Mouse (Mus musculus) kidney, embryonic 16.5 days (tissue): ENCODE data around the gene Ndufaf3. TPM values are rescaled to one million over a fixed set of nuclear protein-coding genes. Genes with fewer than 3 reads are reported as not detected.

ENCODE experiments used
- ATAC-seq: fragments of 200-750 bp; cut with Nextera tagmentation; 2 replicates; pipeline ENCODE4 v1.8.0; 2017; ENCODE audit warnings: moderate TSS enrichment; ENCODE audit not compliant: low FRiP score, low TSS enrichment
- H3K27ac ChIP-seq: fragments of 300-500 bp; sonication (generic); 2 replicates; pipeline ENCODE4 v1.5.1; 2014; ENCODE audit warnings: low read length
- H3K27me3 ChIP-seq: fragments of 300-500 bp; sonication (generic); 2 replicates; pipeline ENCODE4 v1.6.1; 2014; ENCODE audit warnings: low read length, control low read depth, mixed read lengths; ENCODE audit not compliant: insufficient read depth
- H3K36me3 ChIP-seq: fragments of 300-500 bp; sonication (generic); 2 replicates; pipeline ENCODE4 v1.6.1; 2014; ENCODE audit warnings: low read length, control low read depth, mixed read lengths; ENCODE audit not compliant: insufficient read depth
- H3K4me1 ChIP-seq: fragments of 300-500 bp; sonication (generic); 2 replicates; pipeline ENCODE4 v1.6.1; 2014; ENCODE audit warnings: low read length, control low read depth, mixed read lengths; ENCODE audit not compliant: insufficient read depth
- H3K4me2 ChIP-seq: fragments of 300-500 bp; sonication (generic); replicated peaks from 2 replicates; pipeline ENCODE4 v1.6.1; 2014; ENCODE audit warnings: low read depth, low read length
- H3K4me3 ChIP-seq: fragments of 300-500 bp; sonication (generic); 2 replicates; pipeline ENCODE4 v1.5.1; 2014; ENCODE audit warnings: mild to moderate bottlenecking, low read length
- H3K9ac ChIP-seq: fragments of 300-500 bp; sonication (generic); replicated peaks from 2 replicates; pipeline ENCODE4 v1.6.1; 2014; ENCODE audit warnings: low read length
- H3K9me3 ChIP-seq: fragments of 300-500 bp; sonication (generic); 2 replicates; pipeline ENCODE4 v1.6.1; 2016; ENCODE audit warnings: low read length, control low read depth
- WGBS: fragments of 180-500 bp; shearing (Covaris S2); extraction: QIAGEN DNeasy Blood & Tissue Kit; methylation state at CpG from one replicate; pipeline ENCODE4 v1.1.7; 2014; 5-methylcytosine and 5-hydroxymethylcytosine counted together
- polyA plus RNA-seq: library from polyadenylated mRNA; unstranded; fragments of >200 nt; fragmentation: Nextera tagmentation; extraction: Ambion mirVana; gene quantifications from 2 replicates; pipeline ENCODE4 v1.2.1, GENCODE M21; 2015

Gene Ndufaf3
- polyA plus RNA-seq, 1 experiment from 2014 or later, result 47.6 TPM

- Histone ChIP-seq H3K4me1 (peaks cover 25% of the 10 kb centered on the region), H3K36me3 (no peaks in the 10 kb centered on the region), H3K9ac (no peak overlapping the region), H3K4me3 (no peak overlapping the region), H3K27ac (no peak overlapping the region), H3K4me2 (no peak overlapping the region), H3K9me3 (no peaks in the 10 kb centered on the region), H3K27me3 (no peaks in the 10 kb centered on the region)
- 73% methylated on average over 4 of the region's 4 CpGs for WGBS
- ATAC-seq, result no peak
Measured at GRCm38 (mm10) chr9:108591462-108591861, 24.2 kb upstream of the Ndufaf3 start.

GRCm38 (mm10) chr9:108589229-108589628 is 22.0 kb upstream of the Ndufaf3 start:
- Histone ChIP-seq H3K9me3 (no peaks in the 10 kb centered on the region), H3K27ac (peak overlapping the region; percentile 25; the same call in 1 of the 2 replicates), H3K4me2 (no peak overlapping the region), H3K36me3 (no peaks in the 10 kb centered on the region), H3K27me3 (no peaks in the 10 kb centered on the region), H3K9ac (no peak overlapping the region), H3K4me3 (no peak overlapping the region), H3K4me1 (peaks cover 22% of the 10 kb centered on the region)
- no peak for ATAC-seq
- 63% methylated on average over 5 of the region's 5 CpGs for WGBS

DNA sequence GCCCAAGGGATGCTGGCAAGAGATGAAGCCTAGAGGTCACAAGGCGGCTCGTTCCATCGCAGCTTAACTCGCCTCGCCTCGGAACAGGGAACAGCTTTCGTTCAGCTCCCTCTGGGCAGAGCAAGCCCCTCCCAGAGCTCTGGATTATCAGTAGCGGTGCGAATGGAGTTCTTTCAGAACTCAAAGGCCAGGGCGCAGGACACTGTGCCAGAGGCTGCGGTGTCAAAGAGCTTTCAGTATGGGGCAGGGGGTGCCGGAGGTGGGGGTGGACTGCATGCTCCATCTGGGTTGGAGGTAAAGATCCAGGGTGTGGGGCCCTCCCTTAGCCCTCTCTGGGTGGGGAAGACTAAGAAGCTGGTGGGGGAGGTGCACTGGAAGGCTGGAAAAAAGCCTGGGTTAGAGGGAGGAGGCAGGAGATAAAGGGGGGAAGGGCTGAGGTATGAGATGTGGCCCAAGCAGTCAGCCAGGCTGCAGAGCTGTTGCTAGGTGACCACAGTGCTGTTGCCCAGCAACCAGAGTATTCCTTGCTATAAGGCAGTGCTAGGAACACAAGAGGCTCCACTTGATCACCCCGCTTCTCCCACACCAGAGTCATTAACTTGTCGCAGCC is 20.4 kb upstream of the Ndufaf3 start:
- peak overlapping the region; percentile 31; the same call in 1 of the 2 replicates for H3K9ac ChIP-seq
- H3K9me3 ChIP-seq, result no peaks in the 10 kb centered on the region
- peaks cover 22% of the 10 kb centered on the region for H3K4me1 ChIP-seq
- peak overlapping the region; percentile 46 for H3K4me2 ChIP-seq
- H3K27me3 ChIP-seq, result no peaks in the 10 kb centered on the region
- peak overlapping the region; percentile 26 for H3K4me3 ChIP-seq
- 4% methylated on average over 14 of the region's 14 CpGs for WGBS
- peak overlapping the region; percentile 89 for H3K27ac ChIP-seq
- no peaks in the 10 kb centered on the region for H3K36me3 ChIP-seq
- peak; percentile 97 for ATAC-seq

DNA sequence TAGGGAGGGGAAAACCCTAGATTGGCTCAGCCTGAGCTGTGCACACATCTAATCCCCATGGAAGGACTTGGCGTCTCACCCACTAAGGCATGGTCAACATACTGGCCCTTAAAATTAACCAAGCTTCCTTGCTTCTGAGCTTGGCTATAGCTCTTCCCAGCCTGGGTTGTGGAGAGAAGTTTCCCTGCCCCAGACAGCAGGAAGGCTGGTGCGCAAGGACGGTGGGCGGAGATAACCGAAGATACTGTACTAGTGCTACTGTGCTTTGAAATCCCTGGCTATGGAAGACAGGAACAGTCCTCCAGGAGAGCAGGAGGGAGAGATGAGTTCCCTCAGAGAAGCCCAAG is 12.1 kb upstream of the Ndufaf3 start:
- peak overlapping the region; percentile 87 for H3K4me2 ChIP-seq
- peak overlapping the region; percentile 81 for H3K4me3 ChIP-seq
- WGBS, result 62% methylated on average over 5 of the region's 5 CpGs
- H3K36me3 ChIP-seq, result peaks cover 7% of the 10 kb centered on the region; the same call in 1 of the 2 replicates
- H3K4me1 ChIP-seq, result peaks cover 24% of the 10 kb centered on the region
- no peaks in the 10 kb centered on the region for H3K27me3 ChIP-seq
- H3K27ac ChIP-seq, result peak overlapping the region; percentile 94
- no peaks in the 10 kb centered on the region for H3K9me3 ChIP-seq
- H3K9ac ChIP-seq, result peak overlapping the region; percentile 96
- no peak for ATAC-seq

DNA sequence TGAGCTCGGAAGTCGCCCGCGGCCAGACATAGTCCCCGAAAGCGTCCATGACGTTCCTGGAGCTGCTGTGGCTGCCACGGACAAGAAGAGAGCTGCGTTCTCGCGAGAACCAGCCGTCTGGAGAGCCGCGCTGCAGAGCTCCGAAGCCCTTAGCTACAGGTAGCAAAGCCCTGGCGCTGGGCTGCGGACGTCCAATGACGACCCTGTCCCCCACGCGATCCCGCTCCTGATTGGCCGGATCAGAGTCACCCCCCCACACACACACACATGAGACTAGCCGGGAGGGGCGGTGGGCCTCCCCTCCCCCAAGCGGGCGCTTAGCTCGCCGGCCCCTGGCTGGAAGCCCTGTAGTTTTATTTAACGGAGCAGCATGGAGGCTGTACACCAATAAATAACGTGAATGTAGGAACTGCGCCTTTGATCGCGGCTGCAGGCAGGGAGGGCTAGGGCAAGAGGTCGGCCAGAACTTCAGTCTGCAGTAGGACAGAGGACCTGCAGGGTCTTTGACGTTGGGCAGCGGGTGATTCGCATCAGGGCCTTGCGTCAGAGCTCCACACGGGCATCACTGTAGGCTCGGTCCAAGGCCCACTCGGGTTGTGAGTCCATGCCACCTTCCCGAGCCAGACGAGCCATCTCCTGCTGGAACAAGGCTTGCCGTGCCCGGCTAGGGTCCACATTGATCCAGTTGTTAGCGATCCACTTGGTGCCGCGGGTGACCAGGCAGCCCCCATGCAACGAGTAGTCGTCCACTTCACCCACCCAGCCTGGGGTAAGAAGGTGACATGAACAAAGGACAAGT is 11.5 kb upstream of the Ndufaf3 start, which contains the start of gene Wdr6:
Gene Wdr6 (minus strand): TSS at position 195 of the 799 bp plus-strand sequence.
- Histone ChIP-seq H3K4me3 (peak within 1 kb of the TSS; percentile 81), H3K9ac (peak within 1 kb of the TSS; percentile 96), H3K27me3 (no peaks in the 10 kb centered on the region), H3K4me1 (peaks cover 24% of the 10 kb centered on the region), H3K9me3 (no peaks in the 10 kb centered on the region), H3K4me2 (peak within 1 kb of the TSS; percentile 87), H3K27ac (peak within 1 kb of the TSS; percentile 94), H3K36me3 (peaks cover 11% of the 10 kb centered on the region; the same call in 1 of the 2 replicates)
- peak; percentile 97 for ATAC-seq
- 4% methylated on average over 51 of the region's 51 CpGs for WGBS

GRCm38 (mm10) chr9:108577934-108578544 is 10.8 kb upstream of the Ndufaf3 start:
- Histone ChIP-seq H3K4me1 (peaks cover 24% of the 10 kb centered on the region), H3K27ac (peak overlapping the region; percentile 94), H3K4me3 (peak overlapping the region; percentile 81), H3K4me2 (peak overlapping the region; percentile 87), H3K9me3 (no peaks in the 10 kb centered on the region), H3K9ac (peak overlapping the region; percentile 96), H3K36me3 (peaks cover 18% of the 10 kb centered on the region; the same call in 1 of the 2 replicates), H3K27me3 (no peaks in the 10 kb centered on the region)
- 0% methylated on average over 23 of the region's 24 CpGs for WGBS
- no peak; the same call in 1 of the 2 replicates for ATAC-seq

GRCm38 (mm10) chr9:108577025-108577424 is 9.8 kb upstream of the Ndufaf3 start:
- 41% methylated on average over 6 of the region's 6 CpGs for WGBS
- H3K27ac ChIP-seq, result 0 out of 2 replicates have a peak overlapping the region, but pooled peaks have one; percentile 22
- peak overlapping the region; percentile 81 for H3K4me3 ChIP-seq
- peak overlapping the region; percentile 96 for H3K9ac ChIP-seq
- ATAC-seq, result no peak
- H3K36me3 ChIP-seq, result peaks cover 28% of the 10 kb centered on the region
- no peaks in the 10 kb centered on the region for H3K9me3 ChIP-seq
- H3K27me3 ChIP-seq, result no peaks in the 10 kb centered on the region
- peak overlapping the region; percentile 87 for H3K4me2 ChIP-seq
- H3K4me1 ChIP-seq, result peaks cover 24% of the 10 kb centered on the region

- no peak overlapping the region for H3K9ac ChIP-seq
- H3K4me1 ChIP-seq, result peaks cover 28% of the 10 kb centered on the region
- H3K27me3 ChIP-seq, result no peaks in the 10 kb centered on the region
- H3K9me3 ChIP-seq, result no peaks in the 10 kb centered on the region
- WGBS, result 77% methylated on average over 37 of the region's 37 CpGs
- peaks cover 40% of the 10 kb centered on the region for H3K36me3 ChIP-seq
- ATAC-seq, result no peak
- H3K4me3 ChIP-seq, result no peak overlapping the region
- no peak overlapping the region for H3K27ac ChIP-seq
- no peak overlapping the region for H3K4me2 ChIP-seq
Measured at GRCm38 (mm10) chr9:108575321-108576297, 8.4 kb upstream of the Ndufaf3 start.

DNA sequence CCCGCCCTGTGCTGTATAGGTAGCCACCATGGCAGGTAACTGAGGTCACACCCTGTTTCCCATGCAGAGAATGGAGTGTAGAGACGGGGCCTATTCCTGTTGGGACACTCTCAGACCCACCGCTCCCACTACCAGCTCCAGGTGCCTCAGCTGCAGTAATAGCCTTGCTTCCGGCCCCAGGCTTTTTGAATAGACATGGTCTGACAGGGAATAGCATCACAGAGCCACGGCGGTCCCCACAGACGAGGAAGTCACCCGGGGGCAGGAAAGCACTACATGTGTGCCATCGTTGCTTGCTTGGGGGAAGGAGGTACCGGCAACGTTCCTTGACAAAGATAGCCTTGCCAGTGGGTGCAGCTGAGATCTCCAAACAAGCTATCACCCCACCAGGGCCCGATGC is 7.7 kb upstream of the Ndufaf3 start:
- no peak overlapping the region for H3K4me2 ChIP-seq
- ATAC-seq, result no peak
- 91% methylated on average over 12 of the region's 12 CpGs for WGBS
- H3K4me3 ChIP-seq, result no peak overlapping the region
- peaks cover 40% of the 10 kb centered on the region for H3K36me3 ChIP-seq
- H3K27me3 ChIP-seq, result no peaks in the 10 kb centered on the region
- H3K27ac ChIP-seq, result no peak overlapping the region
- H3K4me1 ChIP-seq, result peaks cover 28% of the 10 kb centered on the region
- H3K9me3 ChIP-seq, result no peaks in the 10 kb centered on the region
- H3K9ac ChIP-seq, result no peak overlapping the region
